Mouse (Mus musculus) lung, postnatal 10 days (tissue): ENCODE data around the gene D430042O09Rik.
"Not testable (repeated sequence)": the region's sequence is repeated elsewhere in the genome, so short reads cannot be mapped to it uniquely, and the experiment has no call there.

Source experiments
- DNase-seq: peaks from one replicate; pipeline ENCODE4 v3.0.0; 2021

The D430042O09Rik gene

DNA sequence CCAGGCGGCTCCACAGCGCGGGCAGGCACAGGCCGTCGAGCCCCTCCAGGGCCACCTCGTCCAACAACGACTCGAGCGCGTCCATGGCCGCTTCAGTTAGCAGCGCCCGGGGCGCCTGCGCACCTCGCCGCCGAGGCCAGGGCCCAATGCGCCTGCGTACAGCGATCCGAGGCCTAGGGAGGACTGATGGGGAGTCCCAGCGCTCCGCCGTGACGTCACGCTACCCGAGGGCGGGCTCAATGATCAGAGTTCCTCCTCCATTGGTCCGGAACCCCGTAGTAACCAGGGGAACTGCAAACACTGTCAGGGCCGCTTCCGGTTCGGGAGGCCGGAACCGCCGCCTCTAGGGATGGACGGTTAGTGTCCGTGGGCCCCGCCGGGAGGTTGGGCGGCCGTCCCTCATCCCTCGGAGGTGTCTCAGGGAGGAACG lies at the start of gene D430042O09Rik, which contains the start of gene Gtf3c1:
D430042O09Rik (plus strand) TSS at position 296 of the 430 bp plus-strand sequence.
Gtf3c1 (minus strand) TSS at position 188 of the 430 bp plus-strand sequence.
- DNase-seq: peak; percentile 100

GRCm38 (mm10) chr7:125663654-125664053 lies 44.0 kb upstream of the D430042O09Rik start:
- no peak for DNase-seq

DNA sequence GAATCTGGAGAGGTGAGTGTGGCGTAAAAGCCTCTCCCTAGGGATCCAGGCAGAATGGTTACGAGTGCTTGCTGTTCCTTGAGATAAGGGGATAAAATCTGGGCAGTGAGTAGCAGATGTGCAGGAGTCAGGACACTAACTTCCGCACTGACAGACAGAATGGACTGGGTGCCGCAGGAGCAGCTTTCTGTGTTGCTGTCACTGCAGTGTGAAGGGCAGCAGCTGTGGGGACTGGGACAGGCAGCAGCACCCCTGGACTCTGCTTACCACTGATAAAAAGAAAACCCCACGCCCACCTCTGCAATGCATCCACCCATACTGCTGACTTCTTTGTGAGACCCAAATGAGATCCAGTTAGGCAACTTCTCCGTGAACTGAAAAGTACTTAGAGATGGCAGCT lies 36.8 kb upstream of the D430042O09Rik start:
- DNase-seq: no peak

DNA sequence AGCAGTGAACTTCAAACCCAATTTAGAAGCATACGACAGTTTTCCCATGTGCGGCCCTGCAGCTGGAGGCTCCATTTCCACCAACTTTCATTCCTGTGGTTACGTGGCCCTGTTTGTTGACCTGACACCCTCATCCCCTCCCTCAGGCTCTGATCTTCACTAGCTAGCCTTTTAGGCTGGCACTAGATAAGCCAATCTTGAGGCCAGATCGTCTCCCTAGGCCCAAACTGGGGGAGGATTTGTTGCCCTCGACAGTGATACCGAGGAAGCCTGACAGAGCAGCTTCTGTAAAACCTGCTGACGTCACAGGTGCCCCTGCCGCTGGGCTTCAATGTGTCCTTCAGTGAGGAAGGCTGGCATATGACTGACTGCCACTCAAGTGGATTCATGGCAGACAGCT lies 36.3 kb upstream of the D430042O09Rik start:
- no peak for DNase-seq

GRCm38 (mm10) chr7:125674916-125675315 lies 32.8 kb upstream of the D430042O09Rik start:
- peak; percentile 54 for DNase-seq

DNA sequence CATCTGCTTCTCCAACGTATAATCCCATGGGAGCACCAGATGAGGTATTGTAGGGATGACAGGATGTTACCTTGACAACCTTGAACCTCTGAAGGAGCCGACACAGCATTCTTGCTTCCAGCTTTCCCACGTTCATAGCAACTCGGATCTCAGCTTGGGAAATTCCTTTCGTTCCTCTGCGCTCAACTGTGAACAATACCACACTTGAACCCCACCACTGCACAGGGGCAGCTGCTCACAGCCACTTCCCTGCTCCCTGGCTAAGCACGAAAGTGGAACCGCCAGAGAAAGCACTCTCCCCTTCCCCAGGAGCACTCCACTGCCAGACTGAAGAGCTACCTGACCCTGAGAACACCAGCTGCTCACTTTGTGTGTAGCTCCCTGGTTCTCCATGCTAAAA lies 28.9 kb upstream of the D430042O09Rik start:
- no peak for DNase-seq

DNA sequence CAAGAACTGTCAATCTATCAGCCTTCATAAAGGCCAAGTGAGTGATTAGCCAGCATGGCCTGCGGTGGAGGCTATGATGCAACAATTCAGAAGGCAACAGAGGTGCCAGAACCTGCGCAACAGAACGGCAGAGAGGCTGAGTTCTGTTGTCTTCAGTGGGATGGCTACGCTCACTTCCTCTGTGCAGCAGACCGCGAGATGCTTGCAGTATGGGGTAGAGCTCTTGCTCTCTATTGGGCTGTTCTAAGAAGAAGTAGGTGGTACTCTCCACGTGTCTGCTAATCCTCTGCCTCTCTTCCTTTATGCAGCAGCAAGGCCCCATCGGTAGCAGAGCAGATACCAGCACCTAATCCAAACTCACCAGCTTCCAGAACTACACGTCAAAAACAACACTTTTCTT lies 27.8 kb upstream of the D430042O09Rik start:
- DNase-seq: no peak

- DNase-seq: no peak
Observed at GRCm38 (mm10) chr7:125690516-125690915, 17.2 kb upstream of the D430042O09Rik start.

DNA sequence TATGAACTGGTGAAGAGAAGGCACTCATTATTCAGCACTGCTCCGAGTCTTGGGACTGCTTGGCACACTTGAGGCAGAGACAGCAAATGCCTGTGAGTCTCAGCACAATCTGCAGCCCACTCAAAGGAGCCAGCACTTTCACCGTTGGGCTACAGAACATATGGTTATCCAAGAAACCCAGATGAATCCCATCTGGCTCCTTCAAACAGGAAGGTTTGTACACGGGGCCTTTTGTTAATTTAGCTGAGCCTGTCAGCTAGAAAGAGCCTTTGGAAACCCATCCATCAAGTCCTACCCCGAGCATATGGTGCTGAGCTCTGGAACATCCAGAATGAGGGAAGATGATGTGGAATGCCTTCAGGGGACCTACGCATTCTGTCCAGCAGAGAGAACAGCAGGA lies 13.6 kb upstream of the D430042O09Rik start:
- no peak for DNase-seq

GRCm38 (mm10) chr7:125702791-125703190 lies 4.9 kb upstream of the D430042O09Rik start:
- DNase-seq: no peak

DNA sequence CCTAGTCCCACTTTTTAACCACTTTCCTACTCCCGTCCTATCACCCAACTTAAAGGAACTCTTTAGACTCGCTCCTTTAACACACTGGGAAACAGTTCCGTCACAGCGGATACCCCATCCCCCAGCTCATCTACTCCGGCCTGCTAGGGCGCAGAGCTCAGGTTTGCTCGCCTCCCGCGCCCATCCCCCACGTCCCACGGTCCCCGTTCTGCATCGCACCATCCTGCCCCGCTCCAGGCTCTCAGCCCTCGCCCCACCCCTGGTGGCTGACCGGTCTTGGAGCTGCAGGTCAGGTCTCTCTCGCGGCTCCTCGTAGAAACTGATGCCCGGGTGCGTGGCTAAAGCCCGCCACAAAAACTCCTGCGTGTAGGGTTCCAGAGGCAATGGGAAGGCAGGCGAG lies 502 bp upstream of the D430042O09Rik start:
- peak; percentile 83 for DNase-seq

- no peak for DNase-seq
Observed at GRCm38 (mm10) chr7:125708100-125708499, 412 bp downstream of the D430042O09Rik start.

DNA sequence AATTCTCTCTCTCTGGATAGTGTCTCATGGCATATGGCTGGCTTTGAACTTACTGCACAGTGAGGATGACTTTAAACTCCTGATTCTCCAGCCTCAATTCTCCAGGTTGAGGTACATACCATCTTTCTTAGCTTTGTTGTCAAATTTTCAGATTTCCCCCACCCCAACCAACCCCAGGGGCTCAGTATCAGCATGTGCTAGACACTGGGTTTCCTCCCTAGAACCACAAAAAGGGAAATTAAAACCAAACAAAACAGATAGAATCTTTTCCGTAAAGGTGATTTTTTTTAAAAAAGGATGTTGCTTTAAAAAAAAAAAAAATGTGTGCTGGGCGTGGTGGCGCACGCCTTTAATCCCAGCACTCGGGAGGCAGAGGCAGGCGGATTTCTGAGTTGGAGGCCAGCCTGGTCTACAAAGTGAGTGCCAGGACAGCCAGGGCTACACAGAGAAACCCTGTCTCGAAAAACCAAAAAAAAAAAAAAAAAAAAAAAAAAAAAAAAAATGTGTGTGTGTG lies 5.9 kb downstream of the D430042O09Rik start:
- not testable (repeated sequence) for DNase-seq

GRCm38 (mm10) chr7:125714803-125715202 lies 7.1 kb downstream of the D430042O09Rik start:
- no peak for DNase-seq

DNA sequence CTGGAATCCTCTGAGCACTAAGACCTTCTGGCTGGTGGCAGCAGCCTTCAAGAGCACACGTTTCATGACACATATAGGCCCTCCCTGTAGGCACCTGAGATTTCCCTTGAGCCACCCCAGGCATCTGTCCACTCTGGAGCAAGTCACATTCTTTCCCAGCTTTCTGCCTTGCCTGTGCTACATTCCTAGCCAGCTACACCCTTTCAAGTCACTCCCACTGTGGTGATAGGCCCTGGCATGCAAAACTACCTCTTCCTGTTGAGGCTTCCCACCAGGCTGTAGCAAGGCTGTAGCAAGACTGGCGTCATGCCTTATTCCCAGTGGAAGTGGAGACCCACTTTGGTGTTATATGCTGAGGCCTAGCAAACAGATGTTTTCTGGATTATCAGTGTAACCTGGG lies 9.0 kb downstream of the D430042O09Rik start:
- peak; percentile 66 for DNase-seq

GRCm38 (mm10) chr7:125717612-125718011 lies 9.9 kb downstream of the D430042O09Rik start:
- DNase-seq: no peak

GRCm38 (mm10) chr7:125720370-125720769 lies 12.7 kb downstream of the D430042O09Rik start:
- DNase-seq: no peak

- peak; percentile 31 for DNase-seq
Observed at GRCm38 (mm10) chr7:125721033-125721432, 13.3 kb downstream of the D430042O09Rik start.

GRCm38 (mm10) chr7:125722127-125722526 lies 14.4 kb downstream of the D430042O09Rik start:
- DNase-seq: peak; percentile 26

GRCm38 (mm10) chr7:125723189-125723972 lies 15.7 kb downstream of the D430042O09Rik start:
- DNase-seq: no peak

DNA sequence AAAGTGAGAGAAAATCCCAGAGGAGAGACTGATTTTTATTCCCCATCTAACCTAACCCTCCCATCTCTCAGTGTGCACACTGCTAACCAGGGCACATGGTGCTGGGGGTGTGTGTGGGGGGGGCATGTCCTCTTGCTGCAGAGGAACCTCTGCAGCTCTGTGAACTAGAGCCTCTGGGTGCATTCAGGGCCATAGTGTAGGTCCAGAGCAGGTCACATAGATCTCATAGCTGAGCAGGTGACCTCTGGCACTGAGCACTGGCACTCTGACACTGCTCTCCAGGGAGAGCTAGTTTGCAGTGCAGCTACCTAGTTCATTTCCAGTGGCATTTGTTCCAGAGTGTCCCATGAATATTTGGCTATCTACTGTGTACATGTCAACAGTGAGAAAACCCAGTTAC lies 24.0 kb downstream of the D430042O09Rik start:
- no peak for DNase-seq

DNA sequence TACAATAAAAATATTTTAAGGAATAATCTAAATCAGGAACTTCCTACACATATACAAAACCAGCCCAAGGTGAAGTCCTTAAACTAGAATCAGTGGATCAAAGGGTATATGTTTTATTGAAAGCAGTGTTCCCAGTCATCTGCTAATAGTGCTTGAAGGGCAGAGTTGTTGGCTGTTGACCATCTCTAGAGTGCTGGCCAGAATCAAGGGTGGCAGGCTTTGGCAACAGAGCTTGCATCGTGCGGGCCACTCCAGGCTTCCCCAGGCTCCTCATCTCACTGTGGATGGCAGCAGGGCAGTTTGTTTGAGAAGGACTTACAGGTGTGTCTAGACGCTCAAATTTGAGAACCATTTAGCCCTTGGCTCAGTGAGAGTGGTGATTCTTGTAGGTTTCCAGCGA lies 26.1 kb downstream of the D430042O09Rik start:
- DNase-seq: no peak

- DNase-seq: no peak
Observed at GRCm38 (mm10) chr7:125736366-125737015, 28.8 kb downstream of the D430042O09Rik start.

GRCm38 (mm10) chr7:125740521-125740920 lies 32.8 kb downstream of the D430042O09Rik start:
- DNase-seq: no peak
